Mouse (Mus musculus): ENCODE data around the gene Anks1b.

GRCm38 (mm10) chr10:90081630-90082029 is 208.3 kb downstream of the Anks1b start:
- TF ChIP-seq CTCF (IDR thresholded peaks at IDR 0.05; ENCODE audit: low read depth, low read length) (no peak), TAL1 (conservative IDR thresholded peaks at IDR 0.05; ENCODE audit: low read depth, low read length) (no peak), GATA1 (IDR thresholded peaks at IDR 0.05; ENCODE audit: borderline replicate concordance, low read length) (no peak), POLR2AphosphoS5 (IDR thresholded peaks at IDR 0.05; ENCODE audit: insufficient replicate concordance, low read depth, low read length) (no peak)

Data from G1E (cell line).